Mouse (Mus musculus) thymus, postnatal 36 days (tissue): ENCODE results near the gene Tspoap1.

Experiments used
- DNase-seq, 2 experiments: peaks; one replicate each; pipeline ENCODE4 v3.0.0; 2022; ENCODE audit warnings: mixed read lengths in 2 of 2

Tspoap1 gene

GRCm38 (mm10) chr11:87759609-87760005 is 734 bp upstream of the Tspoap1 start:
- DNase-seq = peak; percentile 82 to 90

GRCm38 (mm10) chr11:87761181-87761721 is 910 bp downstream of the Tspoap1 start:
- DNase-seq = no peak

- no peak for DNase-seq
These were observed 1.7 kb downstream of the Tspoap1 start for GRCm38 (mm10) chr11:87761806-87762701.

GRCm38 (mm10) chr11:87762702-87763385 is 2.5 kb downstream of the Tspoap1 start:
- DNase-seq = no peak

GRCm38 (mm10) chr11:87763511-87763987 is 3.2 kb downstream of the Tspoap1 start:
- DNase-seq = no peak

GRCm38 (mm10) chr11:87763988-87764876 is 3.9 kb downstream of the Tspoap1 start:
- no peak for DNase-seq

- no peak for DNase-seq
These were observed 8.4 kb downstream of the Tspoap1 start for GRCm38 (mm10) chr11:87768745-87769144.

- peak; percentile 79 to 86 for DNase-seq
These were observed 10.6 kb downstream of the Tspoap1 start for GRCm38 (mm10) chr11:87770989-87771388.

GRCm38 (mm10) chr11:87772354-87772753 is 12.0 kb downstream of the Tspoap1 start:
- no peak for DNase-seq

- peak; percentile 37 to 51 for DNase-seq
These were observed 17.9 kb downstream of the Tspoap1 start for GRCm38 (mm10) chr11:87778100-87778765.

GRCm38 (mm10) chr11:87778915-87779314 is 18.6 kb downstream of the Tspoap1 start:
- no peak for DNase-seq

- DNase-seq = no peak
These were observed 19.1 kb downstream of the Tspoap1 start for GRCm38 (mm10) chr11:87779392-87779791.

GRCm38 (mm10) chr11:87780130-87780529 is 19.8 kb downstream of the Tspoap1 start:
- no peak for DNase-seq

GRCm38 (mm10) chr11:87790088-87790487 is 29.7 kb downstream of the Tspoap1 start:
- no peak for DNase-seq

- no peak for DNase-seq
These were observed 33.1 kb downstream of the Tspoap1 start, which contains the start of gene Mpo for GRCm38 (mm10) chr11:87793460-87793859. TSS of gene Mpo (plus strand) at chr11:87793581.

- no peak for DNase-seq
These were observed 41.5 kb downstream of the Tspoap1 start for GRCm38 (mm10) chr11:87801711-87802275.

GRCm38 (mm10) chr11:87802621-87803020 is 42.3 kb downstream of the Tspoap1 start:
- no peak for DNase-seq

- peak in 1 of 2 experiments; percentile 30 for DNase-seq
These were observed 45.1 kb downstream of the Tspoap1 start for GRCm38 (mm10) chr11:87805448-87805847.

GRCm38 (mm10) chr11:87807433-87807832 is 47.1 kb downstream of the Tspoap1 start:
- no peak for DNase-seq

- DNase-seq = peak in 1 of 2 experiments; percentile 18
These were observed 47.9 kb downstream of the Tspoap1 start for GRCm38 (mm10) chr11:87808236-87808635.

- DNase-seq = no peak
These were observed 51.1 kb downstream of the Tspoap1 start for GRCm38 (mm10) chr11:87811396-87811795.
